ENCODE assay signal across 19 mouse cellular contexts in the genomic region with DNA sequence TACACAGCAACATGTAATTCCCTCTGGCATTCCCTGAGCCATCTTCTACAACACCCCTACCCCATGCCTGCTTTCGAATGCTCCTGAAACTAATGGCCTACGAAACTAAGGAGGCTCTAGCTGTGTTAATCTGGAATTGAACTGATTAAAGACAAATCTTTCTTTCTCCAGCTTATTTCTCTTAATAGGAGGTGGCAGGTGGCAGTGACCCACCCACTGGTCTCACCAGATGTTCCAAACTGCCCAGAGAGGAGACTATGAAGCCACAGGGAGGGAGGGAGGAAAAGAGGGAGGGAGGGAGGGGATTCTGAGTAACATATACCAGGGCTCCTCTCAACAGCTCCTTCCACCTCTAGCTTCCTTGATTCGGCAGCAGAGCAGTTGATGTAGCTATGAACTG.
"Had no signal": no experiment of that assay in that cellular context is flagged by ENCODE, and none has a peak within 500 bp of the region (broad histone marks: within the 10 kb centered on the region; RNA-seq: fewer than 3 reads in every experiment).

No protein-coding gene starts in this region.

- H3K27ac ChIP-seq: liver, embryonic 12.5 days; liver, embryonic 14.5 days; macrophage; midbrain, embryonic 12.5 days; neural tube, embryonic 13.5 days; neural tube, embryonic 15.5 days had no signal

- H3K9me3 ChIP-seq: liver, embryonic 12.5 days; midbrain, embryonic 12.5 days; neural tube, embryonic 13.5 days; neural tube, embryonic 15.5 days had no signal

- H3K4me3 ChIP-seq: liver, embryonic 12.5 days; megakaryocyte, embryonic 14.5 days; midbrain, embryonic 12.5 days; neural tube, embryonic 13.5 days; neural tube, embryonic 15.5 days had no signal

- ATAC-seq: liver, embryonic 12.5 days had no signal

- H3K9ac ChIP-seq: liver, embryonic 12.5 days; liver, embryonic 14.5 days; lung, embryonic 14.5 days; midbrain, embryonic 12.5 days; neural tube, embryonic 13.5 days; neural tube, embryonic 15.5 days had no signal

- H3K27me3 ChIP-seq: liver, embryonic 12.5 days; midbrain, embryonic 12.5 days; neural tube, embryonic 13.5 days; neural tube, embryonic 15.5 days had no signal

- H3K4me1 ChIP-seq: liver, embryonic 12.5 days had no signal

- DNase-seq: lung, adult 18-20 months; lung, embryonic 14.5 days; lung, postnatal 14 days; lung, postnatal 36 days; midbrain, embryonic 14.5 days; right cerebral cortex, adult 18-20 months; right cerebral cortex, postnatal 25 days; right cerebral cortex, postnatal 4 days; spleen, adult 18-20 months; thymus, adult 18-20 months; thymus, postnatal 14 days; thymus, postnatal 36 days had no signal

- H3K4me2 ChIP-seq: liver, embryonic 12.5 days; lung, embryonic 14.5 days; midbrain, embryonic 12.5 days; neural tube, embryonic 13.5 days; neural tube, embryonic 15.5 days had no signal
